Mouse (Mus musculus) liver, embryonic 14.5 days (tissue): Measurements from ENCODE around the gene Ptprd.

Source experiments
- CTCF ChIP-seq: IDR thresholded peaks from 2 replicates; pipeline ENCODE4 v1.5.1; 2016; ENCODE audit warnings: antibody characterized with exemption, low read depth, control low read depth
- EP300 ChIP-seq: IDR thresholded peaks from 2 replicates; pipeline ENCODE4 v1.6.1; 2016; ENCODE audit warnings: antibody characterized with exemption, low read depth

DNA sequence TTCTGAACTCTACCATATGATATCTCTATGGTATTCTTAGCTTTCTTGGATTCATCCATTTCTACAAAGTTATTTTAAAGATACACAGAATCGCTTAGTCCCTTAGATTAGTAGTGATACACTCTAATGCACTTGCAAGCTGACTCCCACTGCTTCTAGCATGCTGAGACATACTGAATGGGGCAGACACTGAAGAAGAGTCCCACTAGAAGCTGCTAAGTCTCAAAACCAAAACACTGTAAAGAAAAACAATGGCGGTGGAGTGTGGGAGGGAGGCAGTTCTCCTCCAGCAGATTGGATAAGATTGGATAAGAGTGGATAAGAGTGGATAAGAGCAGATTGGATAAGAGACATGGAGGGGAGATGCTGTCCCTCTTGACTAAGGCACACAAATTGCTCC is 2207.6 kb downstream of the Ptprd start:
- TF ChIP-seq EP300 (no peak), CTCF (no peak)
